Mouse (Mus musculus) E14TG2a.4 (cell line): ENCODE measurements at regions not wholly inside any gene's neighbourhood (a gene's known extent, or its start where the extent isn't known, plus 50 kb on each side); places are given as distances from the start of the nearest gene placed in this dataset.
A peak's percentile ranks its signal among the peaks of the same experiment; 100 is the strongest.

ENCODE experiments used
- CTCF ChIP-seq: conservative IDR thresholded peaks from 2 replicates; pipeline ENCODE4 v1.5.1; 2014; ENCODE audit warnings: low read length
- POU5F1 ChIP-seq: IDR thresholded peaks from 2 replicates; pipeline ENCODE4 v1.6.1; 2014; ENCODE audit warnings: low read length, borderline replicate concordance

GRCm38 (mm10) chr14:67149961-67150471 is 1141.0 kb upstream of the Gulo start:
- TF ChIP-seq CTCF (peak; percentile 35), POU5F1 (no peak)
